Mouse (Mus musculus): Measurements from ENCODE around the gene Samd4b. TPM values are rescaled to one million over a fixed set of nuclear protein-coding genes. Genes with fewer than 3 reads are reported as not detected.

Gene Samd4b
- total and polyA plus RNA-seq, 3 experiments, result 6.4 to 45.9 TPM; not detected in 1

GRCm38 (mm10) chr7:28581721-28582120, 16.2 kb downstream of the Samd4b start (continued):
- TF ChIP-seq ETS1 (IDR thresholded peaks at IDR 0.05; ENCODE audit: low read depth, low read length), result no peak; the same call in none of the 2 replicates
- TF ChIP-seq POLR2AphosphoS5 (IDR thresholded peaks at IDR 0.05; ENCODE audit: borderline replicate concordance, low read depth, low read length), result no peak
- TF ChIP-seq CTCF (IDR thresholded peaks at IDR 0.05 in 2 of 3, conservative IDR thresholded peaks at IDR 0.05 in 1 of 3; ENCODE audit: control insufficient read depth in 1 of 3, insufficient read depth in 1 of 3, low read depth in 2 of 3, low read length in 3 of 3, poor library complexity in 1 of 3, severe bottlenecking in 1 of 3), result no peak

GRCm38 (mm10) chr7:28579826-28580225, 18.1 kb downstream of the Samd4b start:
- Histone ChIP-seq H3K4me3 (ENCODE audit: control insufficient read depth in 1 of 2, insufficient read depth in 1 of 2, low read depth in 2 of 2, low read length in 2 of 2) (no peak overlapping the region), H3K9me3 (replicated peaks; ENCODE audit: insufficient read depth, low read length) (no peaks in the 10 kb centered on the region), H3K9ac (ENCODE audit: control insufficient read depth, low read depth, low read length, poor library complexity, severe bottlenecking) (no peak overlapping the region), H3K27me3 (ENCODE audit: control insufficient read depth in 1 of 2, insufficient read depth in 2 of 2, low read length in 2 of 2) (no peaks in the 10 kb centered on the region), H3K79me2 (ENCODE audit: control insufficient read depth, insufficient read depth, low read length, poor library complexity) (no peaks in the 10 kb centered on the region; the same call in 1 of the 2 replicates), H3K4me1 (ENCODE audit: control insufficient read depth in 1 of 2, insufficient read depth in 2 of 2, low read length in 2 of 2) (peaks cover 39 to 42% of the 10 kb centered on the region in 2 experiments), H3K36me3 (ENCODE audit: control insufficient read depth in 1 of 2, insufficient read depth in 2 of 2, low read length in 2 of 2) (peaks cover 0 to 25% of the 10 kb centered on the region in 2 experiments; a peak in 2 of 4 replicates), H3K27ac (ENCODE audit: control insufficient read depth, low read depth, low read length) (no peak overlapping the region)
- DNase-seq (ENCODE audit: low read depth, low spot score), result no peak
- no peak for TF ChIP-seq TBP (IDR thresholded peaks at IDR 0.05; ENCODE audit: low read depth, low read length)
- TF ChIP-seq POLR2AphosphoS2 (IDR thresholded peaks at IDR 0.05; ENCODE audit: low read length), result no peak
- TF ChIP-seq NRF1 (IDR thresholded peaks at IDR 0.05; ENCODE audit: insufficient read depth, low read depth, low read length, poor library complexity, severe bottlenecking), result no peak
- TF ChIP-seq MXI1 (IDR thresholded peaks at IDR 0.05; ENCODE audit: low read depth, low read length), result no peak
- TF ChIP-seq SMC3 (IDR thresholded peaks at IDR 0.05; ENCODE audit: low read depth, low read length), result no peak
- no peak for TF ChIP-seq USF2 (IDR thresholded peaks at IDR 0.05; ENCODE audit: borderline replicate concordance in 1 of 2, insufficient read depth in 1 of 2, low read depth in 1 of 2, low read length in 2 of 2)
- no peak for TF ChIP-seq RCOR1 (IDR thresholded peaks at IDR 0.05; ENCODE audit: low read depth, low read length)
- TF ChIP-seq NELFE (IDR thresholded peaks at IDR 0.05; ENCODE audit: low read depth, low read length), result no peak
- TF ChIP-seq TCF12 (IDR thresholded peaks at IDR 0.05; ENCODE audit: low read depth, low read length), result no peak
- no peak for TF ChIP-seq RAD21 (IDR thresholded peaks at IDR 0.05; ENCODE audit: low read depth, low read length)
- TF ChIP-seq MAFK (IDR thresholded peaks at IDR 0.05; ENCODE audit: borderline replicate concordance, low read depth, low read length), result no peak
- no peak for TF ChIP-seq GATA1 (IDR thresholded peaks at IDR 0.05; ENCODE audit: low read depth, low read length)
- no peak for TF ChIP-seq ZMIZ1 (IDR thresholded peaks at IDR 0.05; ENCODE audit: low read depth, low read length)

GRCm38 (mm10) chr7:28578543-28579053, 19.3 kb downstream of the Samd4b start:
- Histone ChIP-seq H3K9me3 (replicated peaks; ENCODE audit: insufficient read depth, low read length) (no peaks in the 10 kb centered on the region), H3K9ac (ENCODE audit: control insufficient read depth, low read depth, low read length, poor library complexity, severe bottlenecking) (no peak overlapping the region), H3K4me1 (ENCODE audit: control insufficient read depth in 1 of 2, insufficient read depth in 2 of 2, low read length in 2 of 2) (peaks cover 30 to 31% of the 10 kb centered on the region in 2 experiments), H3K27me3 (ENCODE audit: control insufficient read depth in 1 of 2, insufficient read depth in 2 of 2, low read length in 2 of 2) (no peaks in the 10 kb centered on the region), H3K79me2 (ENCODE audit: control insufficient read depth, insufficient read depth, low read length, poor library complexity) (no peaks in the 10 kb centered on the region), H3K4me3 (ENCODE audit: control insufficient read depth in 1 of 2, insufficient read depth in 1 of 2, low read depth in 2 of 2, low read length in 2 of 2) (no peak overlapping the region), H3K27ac (ENCODE audit: control insufficient read depth, low read depth, low read length) (no peak overlapping the region), H3K36me3 (ENCODE audit: control insufficient read depth in 1 of 2, insufficient read depth in 2 of 2, low read length in 2 of 2) (peaks cover 0 to 15% of the 10 kb centered on the region in 2 experiments; a peak in 2 of 4 replicates)
- TF ChIP-seq ELF1 (IDR thresholded peaks at IDR 0.05; ENCODE audit: low read depth, low read length) (no peak), EP300 (IDR thresholded peaks at IDR 0.05; ENCODE audit: low read depth in 1 of 2, low read length in 2 of 2) (no peak)
- DNase-seq (ENCODE audit: low read depth, low spot score), result no peak

Data from MEL (cell line).